Mouse (Mus musculus) c-Kit-positive CD71-positive TER-119-positive erythroid progenitor cells, embryonic 14.5 days (primary cell): ENCODE results near the gene F10.

Source experiments
- DNase-seq: peaks from one replicate; pipeline ENCODE4 v3.0.0-alpha.2; 2013; ENCODE audit warnings: low spot score

F10 gene

GRCm38 (mm10) chr8:13037015-13037414 lies at the start of gene F10:
TSS of gene F10 (plus strand) at chr8:13037308.
- no peak for DNase-seq

GRCm38 (mm10) chr8:12987571-12987970 lies 49.5 kb upstream of the F10 start:
- DNase-seq = no peak

- no peak for DNase-seq
Measured at GRCm38 (mm10) chr8:12988722-12989430, 48.2 kb upstream of the F10 start.

- DNase-seq = no peak
Measured at GRCm38 (mm10) chr8:12991411-12991810, 45.7 kb upstream of the F10 start.

- DNase-seq = no peak
Measured at GRCm38 (mm10) chr8:12994468-12994867, 42.6 kb upstream of the F10 start.

GRCm38 (mm10) chr8:12995481-12995880 lies 41.6 kb upstream of the F10 start:
- DNase-seq = no peak

- no peak for DNase-seq
Measured at GRCm38 (mm10) chr8:12996831-12997275, 40.3 kb upstream of the F10 start.

- DNase-seq = no peak
Measured at GRCm38 (mm10) chr8:12998331-12998730, 38.8 kb upstream of the F10 start.

- DNase-seq = no peak
Measured at GRCm38 (mm10) chr8:12999793-13000192, 37.3 kb upstream of the F10 start.

- no peak for DNase-seq
Measured at GRCm38 (mm10) chr8:13007458-13007857, 29.6 kb upstream of the F10 start.

- DNase-seq = no peak
Measured at GRCm38 (mm10) chr8:13010313-13010712, 26.8 kb upstream of the F10 start.

- DNase-seq = no peak
Measured at GRCm38 (mm10) chr8:13019560-13019959, 17.5 kb upstream of the F10 start.

- DNase-seq = no peak
Measured at GRCm38 (mm10) chr8:13021830-13022229, 15.3 kb upstream of the F10 start.

- DNase-seq = no peak
Measured at GRCm38 (mm10) chr8:13025487-13026224, 11.5 kb upstream of the F10 start, which contains the start of gene F7. TSS of gene F7 (plus strand) at chr8:13026034.

- no peak for DNase-seq
Measured at GRCm38 (mm10) chr8:13027615-13028014, 9.5 kb upstream of the F10 start.

GRCm38 (mm10) chr8:13028482-13028881 lies 8.6 kb upstream of the F10 start:
- DNase-seq = no peak

GRCm38 (mm10) chr8:13036346-13036812 lies 729 bp upstream of the F10 start:
- no peak for DNase-seq

GRCm38 (mm10) chr8:13037569-13037968 lies 461 bp downstream of the F10 start:
- no peak for DNase-seq

- DNase-seq = no peak
Measured at GRCm38 (mm10) chr8:13039054-13039453, 1.9 kb downstream of the F10 start.

- DNase-seq = no peak
Measured at GRCm38 (mm10) chr8:13041459-13041858, 4.4 kb downstream of the F10 start.

GRCm38 (mm10) chr8:13047652-13048051 lies 10.5 kb downstream of the F10 start:
- no peak for DNase-seq

GRCm38 (mm10) chr8:13050550-13050949 lies 13.4 kb downstream of the F10 start:
- no peak for DNase-seq

GRCm38 (mm10) chr8:13057351-13057750 lies 20.2 kb downstream of the F10 start:
- no peak for DNase-seq
